Mouse (Mus musculus): Measurements from ENCODE around the gene Gnao1. TPM values are rescaled to one million over a fixed set of nuclear protein-coding genes. Genes with fewer than 3 reads are reported as not detected.

Gnao1 gene
- polyA plus RNA-seq, 1 experiment from 2014 or later, result 17.4 TPM

DNA sequence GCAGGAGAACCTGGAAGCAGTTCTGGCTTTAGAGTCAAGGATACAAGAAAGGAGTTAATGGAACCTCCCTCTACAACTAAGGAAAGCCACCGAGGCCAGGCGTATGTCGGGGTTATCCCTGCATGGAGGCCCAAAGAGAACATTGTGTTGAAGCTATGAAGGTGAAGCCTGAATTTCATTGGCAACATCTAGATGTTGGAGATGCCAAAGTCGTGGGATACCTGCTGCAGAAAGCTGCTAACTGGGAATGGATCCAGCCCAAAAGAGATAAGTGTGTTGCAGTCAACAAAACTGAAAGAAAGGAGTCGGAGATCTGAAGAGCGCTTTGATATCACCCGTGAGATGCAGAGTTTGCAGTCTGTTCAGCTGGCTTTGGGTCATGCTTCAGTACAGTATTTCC is 70.2 kb downstream of the Gnao1 start:
- H3K9ac ChIP-seq (ENCODE audit: low read length), result no peak overlapping the region
- no peaks in the 10 kb centered on the region for H3K27me3 ChIP-seq (ENCODE audit: control insufficient read depth, insufficient read depth, low read length)
- H3K9me3 ChIP-seq (ENCODE audit: control insufficient read depth, low read length), result no peaks in the 10 kb centered on the region
- ATAC-seq (ENCODE audit: insufficient number of reproducible peaks, insufficient read depth, low FRiP score, low read depth), result no peak
- no peak overlapping the region for H3K27ac ChIP-seq (replicated peaks in 1 of 2; ENCODE audit: control insufficient read depth in 1 of 2, insufficient read depth in 1 of 2, low read depth in 2 of 2, low read length in 2 of 2)
- no peak overlapping the region for H3K4me3 ChIP-seq (ENCODE audit: control insufficient read depth in 1 of 2, insufficient read depth in 1 of 2, low read depth in 1 of 2, low read length in 2 of 2)
- H3K4me1 ChIP-seq (ENCODE audit: control insufficient read depth in 2 of 2, insufficient read depth in 2 of 2, low read length in 2 of 2), result peaks cover 0 to 3% of the 10 kb centered on the region in 2 experiments; a peak in 2 of 4 replicates
- no peaks in the 10 kb centered on the region for H3K36me3 ChIP-seq (ENCODE audit: control insufficient read depth, insufficient read depth, low read length)
- no peak overlapping the region for H3K4me2 ChIP-seq (ENCODE audit: low read length)
- 66% methylated on average over 7 of the region's 7 CpGs for WGBS

DNA sequence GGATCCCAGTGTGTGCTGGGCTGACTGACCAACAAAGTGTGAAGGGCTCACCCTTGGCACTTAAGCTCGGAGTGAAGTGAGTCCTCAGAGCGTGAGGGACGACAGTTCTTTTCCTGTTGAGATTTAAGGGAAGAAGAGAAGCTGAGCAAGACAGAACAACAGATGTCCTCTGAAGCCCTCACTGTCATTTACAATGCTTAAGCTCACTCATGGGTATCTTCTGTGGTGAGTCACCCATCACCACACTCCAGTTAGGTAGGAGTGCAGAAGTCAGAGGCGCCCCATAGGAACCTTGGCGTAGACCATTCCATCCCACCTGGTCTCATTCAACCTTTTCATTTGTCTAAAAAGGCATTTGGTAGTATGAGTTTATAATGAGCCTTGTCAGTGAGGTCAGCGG is 71.6 kb downstream of the Gnao1 start:
- Histone ChIP-seq H3K36me3 (ENCODE audit: control insufficient read depth, insufficient read depth, low read length) (no peaks in the 10 kb centered on the region), H3K27ac (replicated peaks in 1 of 2; ENCODE audit: control insufficient read depth in 1 of 2, insufficient read depth in 1 of 2, low read depth in 2 of 2, low read length in 2 of 2) (no peak overlapping the region), H3K9me3 (ENCODE audit: control insufficient read depth, low read length) (no peaks in the 10 kb centered on the region), H3K9ac (ENCODE audit: low read length) (no peak overlapping the region), H3K4me1 (ENCODE audit: control insufficient read depth in 2 of 2, insufficient read depth in 2 of 2, low read length in 2 of 2) (peaks cover 0 to 3% of the 10 kb centered on the region in 2 experiments; a peak in 2 of 4 replicates), H3K27me3 (ENCODE audit: control insufficient read depth, insufficient read depth, low read length) (no peaks in the 10 kb centered on the region), H3K4me2 (ENCODE audit: low read length) (no peak overlapping the region), H3K4me3 (ENCODE audit: control insufficient read depth in 1 of 2, insufficient read depth in 1 of 2, low read depth in 1 of 2, low read length in 2 of 2) (no peak overlapping the region)
- WGBS, result 79% methylated on average over 6 of the region's 6 CpGs
- ATAC-seq (ENCODE audit: insufficient number of reproducible peaks, insufficient read depth, low FRiP score, low read depth), result no peak

DNA sequence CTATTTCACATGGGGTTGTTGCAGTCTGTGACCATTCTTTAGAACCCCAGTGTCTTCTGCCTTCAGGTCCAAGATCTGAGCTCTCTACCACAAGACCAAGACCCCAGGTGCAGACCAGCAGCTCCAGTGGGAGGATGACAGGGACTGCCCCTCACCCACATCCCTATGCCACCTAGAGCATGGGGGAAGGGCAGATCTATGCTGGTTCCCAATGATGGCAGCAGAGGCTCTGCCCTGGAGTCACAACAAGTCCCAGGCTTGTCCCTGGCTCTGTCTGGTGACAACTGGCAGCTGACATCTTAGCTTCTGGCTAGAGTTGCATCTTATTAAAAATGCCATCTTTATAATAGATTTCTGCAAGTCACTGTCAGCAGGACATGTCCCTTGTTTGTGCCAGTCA is 73.5 kb downstream of the Gnao1 start:
- Histone ChIP-seq H3K36me3 (ENCODE audit: control insufficient read depth, insufficient read depth, low read length) (no peaks in the 10 kb centered on the region), H3K27ac (replicated peaks in 1 of 2; ENCODE audit: control insufficient read depth in 1 of 2, insufficient read depth in 1 of 2, low read depth in 2 of 2, low read length in 2 of 2) (no peak overlapping the region), H3K4me2 (ENCODE audit: low read length) (no peak overlapping the region), H3K9ac (ENCODE audit: low read length) (no peak overlapping the region), H3K27me3 (ENCODE audit: control insufficient read depth, insufficient read depth, low read length) (no peaks in the 10 kb centered on the region), H3K4me3 (ENCODE audit: control insufficient read depth in 1 of 2, insufficient read depth in 1 of 2, low read depth in 1 of 2, low read length in 2 of 2) (no peak overlapping the region), H3K9me3 (ENCODE audit: control insufficient read depth, low read length) (no peaks in the 10 kb centered on the region), H3K4me1 (ENCODE audit: control insufficient read depth in 2 of 2, insufficient read depth in 2 of 2, low read length in 2 of 2) (peaks cover 3 to 4% of the 10 kb centered on the region in 2 experiments; a peak in 2 of 4 replicates)
- ATAC-seq (ENCODE audit: insufficient number of reproducible peaks, insufficient read depth, low FRiP score, low read depth), result no peak

DNA sequence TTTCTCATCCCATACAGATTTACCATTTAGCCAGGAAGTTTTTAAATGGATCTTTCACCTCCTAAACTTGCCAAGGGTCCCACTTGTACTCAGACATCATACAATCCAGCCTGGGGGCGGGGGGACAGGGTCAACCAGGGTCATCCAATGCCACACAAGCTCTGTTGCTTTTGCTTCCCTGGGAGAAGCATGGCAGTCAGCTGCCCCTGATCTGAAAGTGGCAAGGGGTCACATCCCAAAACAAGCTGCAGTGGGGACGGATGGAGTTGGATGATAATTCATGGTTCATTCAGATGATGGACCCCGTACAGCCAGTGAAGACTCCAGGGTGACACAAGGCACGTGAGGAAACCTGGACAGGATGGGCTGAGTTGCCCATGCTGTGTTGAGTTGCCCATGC is 74.0 kb downstream of the Gnao1 start:
- H3K27me3 ChIP-seq (ENCODE audit: control insufficient read depth, insufficient read depth, low read length), result no peaks in the 10 kb centered on the region
- no peak for ATAC-seq (ENCODE audit: insufficient number of reproducible peaks, insufficient read depth, low FRiP score, low read depth)
- no peak overlapping the region for H3K4me3 ChIP-seq (ENCODE audit: control insufficient read depth in 1 of 2, insufficient read depth in 1 of 2, low read depth in 1 of 2, low read length in 2 of 2)
- H3K4me2 ChIP-seq (ENCODE audit: low read length), result no peak overlapping the region
- no peak overlapping the region for H3K9ac ChIP-seq (ENCODE audit: low read length)
- H3K36me3 ChIP-seq (ENCODE audit: control insufficient read depth, insufficient read depth, low read length), result no peaks in the 10 kb centered on the region
- H3K9me3 ChIP-seq (ENCODE audit: control insufficient read depth, low read length), result no peaks in the 10 kb centered on the region
- H3K4me1 ChIP-seq (ENCODE audit: control insufficient read depth in 2 of 2, insufficient read depth in 2 of 2, low read length in 2 of 2), result peaks cover 7 to 9% of the 10 kb centered on the region in 2 experiments; a peak in 3 of 4 replicates
- no peak overlapping the region for H3K27ac ChIP-seq (replicated peaks in 1 of 2; ENCODE audit: control insufficient read depth in 1 of 2, insufficient read depth in 1 of 2, low read depth in 2 of 2, low read length in 2 of 2)
- 78% methylated on average over 4 of the region's 4 CpGs for WGBS

DNA sequence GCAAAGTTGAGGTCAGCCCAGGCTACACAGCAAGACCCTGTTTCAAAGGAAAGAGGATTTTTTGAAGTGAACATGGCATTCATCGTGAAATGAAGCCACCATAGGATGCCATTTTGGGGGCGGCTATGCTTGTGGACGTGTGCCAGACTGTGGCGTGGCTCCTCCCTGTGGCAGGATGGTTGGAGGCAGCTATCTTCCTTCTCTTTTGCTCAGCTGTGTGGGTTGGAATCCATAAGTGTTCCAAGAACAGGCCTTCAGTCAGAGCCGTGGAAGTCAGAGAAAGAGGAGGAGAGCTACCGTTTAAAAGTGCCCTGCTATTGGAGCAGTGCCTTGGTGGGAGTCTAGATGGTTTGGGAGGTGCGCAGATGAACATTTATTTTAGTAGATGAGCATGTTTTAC is 74.5 kb downstream of the Gnao1 start:
- no peak overlapping the region for H3K4me2 ChIP-seq (ENCODE audit: low read length)
- 76% methylated on average over 7 of the region's 7 CpGs for WGBS
- no peak overlapping the region for H3K9ac ChIP-seq (ENCODE audit: low read length)
- no peak overlapping the region for H3K27ac ChIP-seq (replicated peaks in 1 of 2; ENCODE audit: control insufficient read depth in 1 of 2, insufficient read depth in 1 of 2, low read depth in 2 of 2, low read length in 2 of 2)
- peaks cover 12 to 14% of the 10 kb centered on the region in 2 experiments for H3K4me1 ChIP-seq (ENCODE audit: control insufficient read depth in 2 of 2, insufficient read depth in 2 of 2, low read length in 2 of 2)
- ATAC-seq (ENCODE audit: insufficient number of reproducible peaks, insufficient read depth, low FRiP score, low read depth), result no peak
- no peak overlapping the region for H3K4me3 ChIP-seq (ENCODE audit: control insufficient read depth in 1 of 2, insufficient read depth in 1 of 2, low read depth in 1 of 2, low read length in 2 of 2)
- H3K36me3 ChIP-seq (ENCODE audit: control insufficient read depth, insufficient read depth, low read length), result no peaks in the 10 kb centered on the region
- no peaks in the 10 kb centered on the region for H3K9me3 ChIP-seq (ENCODE audit: control insufficient read depth, low read length)
- H3K27me3 ChIP-seq (ENCODE audit: control insufficient read depth, insufficient read depth, low read length), result no peaks in the 10 kb centered on the region

DNA sequence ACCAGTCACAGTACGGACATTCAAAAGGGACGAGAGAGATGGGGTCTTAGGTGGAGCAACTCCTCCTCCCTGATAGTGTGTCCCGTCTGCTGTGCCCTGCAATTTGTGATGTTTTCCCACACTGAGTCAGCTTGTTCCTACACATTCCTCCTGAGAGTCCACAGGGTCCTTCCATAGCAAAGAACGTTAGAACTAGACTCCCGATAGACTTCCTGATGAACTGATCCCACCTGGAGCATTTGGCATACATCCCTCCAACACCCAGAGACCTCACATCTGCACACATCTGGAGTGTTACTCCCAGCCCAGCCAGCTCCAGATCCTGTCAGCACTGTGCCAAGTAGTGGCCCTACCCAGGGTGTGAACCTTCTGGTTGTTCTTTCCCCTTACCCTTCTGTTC is 76.4 kb downstream of the Gnao1 start:
- no peaks in the 10 kb centered on the region for H3K9me3 ChIP-seq (ENCODE audit: control insufficient read depth, low read length)
- no peak overlapping the region for H3K9ac ChIP-seq (ENCODE audit: low read length)
- peaks cover 21 to 26% of the 10 kb centered on the region in 2 experiments for H3K4me1 ChIP-seq (ENCODE audit: control insufficient read depth in 2 of 2, insufficient read depth in 2 of 2, low read length in 2 of 2)
- H3K36me3 ChIP-seq (ENCODE audit: control insufficient read depth, insufficient read depth, low read length), result no peaks in the 10 kb centered on the region
- H3K27me3 ChIP-seq (ENCODE audit: control insufficient read depth, insufficient read depth, low read length), result no peaks in the 10 kb centered on the region
- H3K27ac ChIP-seq (replicated peaks in 1 of 2; ENCODE audit: control insufficient read depth in 1 of 2, insufficient read depth in 1 of 2, low read depth in 2 of 2, low read length in 2 of 2), result no peak overlapping the region
- no peak overlapping the region for H3K4me3 ChIP-seq (ENCODE audit: control insufficient read depth in 1 of 2, insufficient read depth in 1 of 2, low read depth in 1 of 2, low read length in 2 of 2)
- 82% methylated on average over 5 of the region's 5 CpGs for WGBS
- no peak for ATAC-seq (ENCODE audit: insufficient number of reproducible peaks, insufficient read depth, low FRiP score, low read depth)
- H3K4me2 ChIP-seq (ENCODE audit: low read length), result no peak overlapping the region

DNA sequence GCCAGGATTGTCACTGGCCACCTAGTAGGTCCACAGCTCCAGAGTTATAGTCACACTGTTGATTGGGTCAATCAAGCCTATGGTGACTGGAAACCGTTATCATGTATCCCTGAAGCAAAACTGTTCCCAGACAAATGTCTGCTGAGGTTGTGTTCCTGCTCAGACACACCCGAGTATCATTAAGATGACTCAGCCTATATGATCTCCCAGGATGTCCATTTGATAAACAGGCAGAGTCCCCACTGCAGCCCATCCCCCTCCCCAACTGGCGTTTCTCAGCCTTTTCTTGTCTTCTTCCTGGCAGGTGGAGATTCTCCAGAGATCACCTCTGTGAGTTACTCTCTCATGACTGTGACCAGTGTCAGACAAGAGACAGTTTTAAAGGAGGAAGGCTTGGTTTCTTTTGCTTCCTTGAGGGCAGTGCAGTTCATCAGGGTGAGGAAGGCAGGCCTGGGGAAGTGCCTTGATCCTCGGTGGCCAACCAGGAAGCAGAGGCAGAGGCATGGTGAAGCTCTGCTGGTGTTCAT is 78.4 kb downstream of the Gnao1 start:
- H3K36me3 ChIP-seq (ENCODE audit: control insufficient read depth, insufficient read depth, low read length), result no peaks in the 10 kb centered on the region
- peak overlapping the region; percentile 64 to 65; a peak in 3 of 4 replicates for H3K27ac ChIP-seq (replicated peaks in 1 of 2; ENCODE audit: control insufficient read depth in 1 of 2, insufficient read depth in 1 of 2, low read depth in 2 of 2, low read length in 2 of 2)
- H3K4me2 ChIP-seq (ENCODE audit: low read length), result no peak overlapping the region
- no peaks in the 10 kb centered on the region for H3K27me3 ChIP-seq (ENCODE audit: control insufficient read depth, insufficient read depth, low read length)
- ATAC-seq (ENCODE audit: insufficient number of reproducible peaks, insufficient read depth, low FRiP score, low read depth), result no peak
- 44% methylated on average over 4 of the region's 4 CpGs for WGBS
- peaks cover 20 to 26% of the 10 kb centered on the region in 2 experiments for H3K4me1 ChIP-seq (ENCODE audit: control insufficient read depth in 2 of 2, insufficient read depth in 2 of 2, low read length in 2 of 2)
- H3K9me3 ChIP-seq (ENCODE audit: control insufficient read depth, low read length), result no peaks in the 10 kb centered on the region
- no peak overlapping the region for H3K9ac ChIP-seq (ENCODE audit: low read length)
- H3K4me3 ChIP-seq (ENCODE audit: control insufficient read depth in 1 of 2, insufficient read depth in 1 of 2, low read depth in 1 of 2, low read length in 2 of 2), result no peak overlapping the region
